Mouse (Mus musculus) CH12.LX (cell line): ENCODE measurements around the gene Popdc3. TPM values are rescaled to one million over a fixed set of nuclear protein-coding genes. Genes with fewer than 3 reads are reported as not detected.

ENCODE experiments used
- DNase-seq: peaks from one replicate; pipeline ENCODE4 v3.0.0-alpha.2; 2013; ENCODE audit errors: extremely low read depth
- H3K27ac ChIP-seq: 2 replicates; pipeline ENCODE4 v1.5.1; 2012; ENCODE audit warnings: low read depth, mild to moderate bottlenecking, control low read depth, moderate library complexity; ENCODE audit not compliant: insufficient read depth
- H3K27me3 ChIP-seq: replicated peaks from 2 replicates; pipeline ENCODE3; 2012; ENCODE audit warnings: inconsistent platforms
- H3K36me3 ChIP-seq, 2 experiments: replicated peaks in 1 of 2; 2 replicates each; pipeline versions ENCODE3 to v1.6.1; 2012; ENCODE audit warnings: inconsistent platforms in 1 of 2, low read length in 1 of 2, mild to moderate bottlenecking in 1 of 2, mixed read lengths in 1 of 2, moderate library complexity in 1 of 2; ENCODE audit not compliant: control insufficient read depth in 1 of 2, insufficient read depth in 1 of 2
- H3K4me1 ChIP-seq, 2 experiments: 2 replicates each; pipeline ENCODE4 v1.6.1; 2012; ENCODE audit warnings: inconsistent platforms in 1 of 2, moderate library complexity in 1 of 2; ENCODE audit not compliant: insufficient read depth in 2 of 2, control insufficient read depth in 1 of 2
- H3K4me2 ChIP-seq: 2 replicates; pipeline ENCODE4 v1.6.1; 2012; ENCODE audit warnings: low read depth, mild to moderate bottlenecking, control low read depth; ENCODE audit not compliant: poor library complexity, insufficient read depth, severe bottlenecking
- H3K4me3 ChIP-seq, 3 experiments: fragments of 150-350 bp in 1 of 3; sonication (generic) in 1 of 3; replicated peaks in 1 of 3; 2 replicates each; pipeline versions ENCODE3 to v1.5.1; 2011 to 2012; ENCODE audit warnings: low read depth in 2 of 3, low read length in 2 of 3, mild to moderate bottlenecking in 2 of 3, moderate library complexity in 2 of 3, control low read depth in 1 of 3, improper control_type of control experiment in 1 of 3, inconsistent platforms in 1 of 3, mixed read lengths in 1 of 3; ENCODE audit not compliant: poor library complexity in 1 of 3
- H3K79me2 ChIP-seq: replicated peaks from 2 replicates; pipeline ENCODE4 v1.6.1; 2012; ENCODE audit warnings: mild to moderate bottlenecking, moderate library complexity; ENCODE audit not compliant: control insufficient read depth, poor library complexity, insufficient read depth, severe bottlenecking; ENCODE audit errors: extremely low read depth
- H3K9ac ChIP-seq: 2 replicates; pipeline ENCODE4 v1.6.1; 2012; ENCODE audit warnings: low read depth, mild to moderate bottlenecking, control low read depth, moderate library complexity; ENCODE audit not compliant: insufficient read depth
- H3K9me3 ChIP-seq: replicated peaks from 2 replicates; pipeline ENCODE3; 2012; ENCODE audit warnings: low read length, inconsistent platforms, mixed read lengths
- CHD1 ChIP-seq: IDR thresholded peaks from 2 replicates; pipeline ENCODE4 v1.6.1; 2012; ENCODE audit warnings: low read depth, low read length, improper control_type of control experiment, inconsistent platforms
- CTCF ChIP-seq, 2 experiments: IDR thresholded peaks in 1 of 2; conservative IDR thresholded peaks in 1 of 2; 2 replicates each; pipeline ENCODE4 v1.5.1; 2011 to 2012; ENCODE audit warnings: low read depth in 2 of 2, low read length in 2 of 2, improper control_type of control experiment in 1 of 2, inconsistent platforms in 1 of 2, mild to moderate bottlenecking in 1 of 2, moderate library complexity in 1 of 2
- E2F4 ChIP-seq: IDR thresholded peaks from 2 replicates; pipeline ENCODE4 v1.6.1; 2011; ENCODE audit warnings: low read depth, low read length, improper control_type of control experiment; ENCODE audit not compliant: insufficient replicate concordance
- ELF1 ChIP-seq: IDR thresholded peaks from 2 replicates; pipeline ENCODE4 v1.6.1; 2014; ENCODE audit warnings: low read depth, mild to moderate bottlenecking, inconsistent platforms, low read length, improper control_type of control experiment
- EP300 ChIP-seq: IDR thresholded peaks from 2 replicates; pipeline ENCODE4 v1.6.1; 2011; ENCODE audit warnings: low read length, improper control_type of control experiment
- HCFC1 ChIP-seq: IDR thresholded peaks from 2 replicates; pipeline ENCODE4 v1.6.1; 2012; ENCODE audit warnings: low read depth, mild to moderate bottlenecking, inconsistent platforms, low read length, improper control_type of control experiment
- IRF4 ChIP-seq: IDR thresholded peaks from 2 replicates; pipeline ENCODE4 v1.6.1; 2014; ENCODE audit warnings: low read depth, mild to moderate bottlenecking, inconsistent platforms, low read length, improper control_type of control experiment
- JUN ChIP-seq: IDR thresholded peaks from 2 replicates; pipeline ENCODE4 v1.6.1; 2011; ENCODE audit warnings: low read depth, mild to moderate bottlenecking, low read length, improper control_type of control experiment, moderate library complexity; ENCODE audit not compliant: insufficient read depth
- NELFE ChIP-seq: IDR thresholded peaks from 2 replicates; pipeline ENCODE4 v1.6.1; 2011; ENCODE audit warnings: low read depth, low read length, improper control_type of control experiment
- RAD21 ChIP-seq: IDR thresholded peaks from 2 replicates; pipeline ENCODE4 v1.6.1; 2011; ENCODE audit warnings: low read depth, mild to moderate bottlenecking, low read length, improper control_type of control experiment, moderate library complexity
- ZKSCAN1 ChIP-seq: IDR thresholded peaks from 2 replicates; pipeline ENCODE4 v1.6.1; 2012; ENCODE audit warnings: low read depth, inconsistent platforms, low read length, improper control_type of control experiment, borderline replicate concordance
- dilution Hi-C: fragments of 300-500 bp; cut with MboI; formaldehyde crosslinking; loops from 2 replicates; pipeline ENCODE4 v1.14.3; 2020; ENCODE audit warnings: low sequenced_read_pairs; ENCODE audit not compliant: extremely low pct_unique_long_range_greater_than_20kb, extremely low pct_ligation_motif_present
- in situ Hi-C: fragments of 300-500 bp; cut with MboI; formaldehyde crosslinking; loops from 3 replicates; pipeline ENCODE4 v1.14.3; 2019; ENCODE audit warnings: low sequenced_read_pairs, low pct_ligation_motif_present, low pct_unique_long_range_greater_than_20kb, mixed read lengths
- polyA plus RNA-seq: library from polyadenylated mRNA; unstranded; fragments of >175 nt; gene quantifications from 2 replicates; pipeline ENCODE4 v1.2.1, GENCODE M21; 2012; ENCODE audit warnings: low read depth; ENCODE audit not compliant: insufficient read length
- total RNA-seq, 2 experiments: library from RNA; depleted of rRNA; stranded (reverse); fragments of 300-350 nt in 1 of 2; fragments of >200 nt in 1 of 2; gene quantifications; 2 replicates each; pipeline ENCODE4 v1.2.3; 2012 to 2014

The Popdc3 gene
- total and polyA plus RNA-seq, 3 experiments, result 0.04 to 0.24 (median 0.24) TPM

GRCm38 (mm10) chr10:45146821-45147220 is 31.1 kb upstream of the Popdc3 start:
- in situ Hi-C loops, result loop anchor here (25.0 kb wide), 1 partner anchor 215 kb away; no protein-coding TSS in a partner anchor
- Histone ChIP-seq H3K27ac (no peak overlapping the region), H3K79me2 (no peaks in the 10 kb centered on the region; the same call in 1 of the 2 replicates), H3K9me3 (no peaks in the 10 kb centered on the region)
- TF ChIP-seq CTCF (conservative IDR thresholded peaks at IDR 0.05 in 1 of 2, IDR thresholded peaks at IDR 0.05 in 1 of 2; ENCODE audit: low read depth in 2 of 2, low read length in 2 of 2), result no peak
- no peak for TF ChIP-seq NELFE
- TF ChIP-seq, all 38 proteins: peak for 0
- H3K4me3 ChIP-seq, result no peak overlapping the region
- H3K4me1 ChIP-seq, result no peaks in the 10 kb centered on the region
- H3K4me2 ChIP-seq, result no peak overlapping the region
- no peaks in the 10 kb centered on the region for H3K27me3 ChIP-seq
- H3K9ac ChIP-seq, result no peak overlapping the region
- dilution Hi-C loops, result no loop called here
- no peak for DNase-seq
- H3K36me3 ChIP-seq, result peaks cover 37 to 91% of the 10 kb centered on the region in 2 experiments

GRCm38 (mm10) chr10:45151137-45151536 is 26.8 kb upstream of the Popdc3 start:
- no peak for TF ChIP-seq RAD21
- no peak for TF ChIP-seq EP300
- no peak for TF ChIP-seq JUN
- TF ChIP-seq ELF1, result no peak
- TF ChIP-seq IRF4, result no peak
- TF ChIP-seq HCFC1, result no peak
- no peak for TF ChIP-seq CHD1

GRCm38 (mm10) chr10:45151771-45152692 is 25.9 kb upstream of the Popdc3 start:
- dilution Hi-C loops (no loop called here), in situ Hi-C loops (no loop called here)
- no peak for DNase-seq
- H3K36me3 ChIP-seq, result peaks cover 68 to 98% of the 10 kb centered on the region in 2 experiments
- no peaks in the 10 kb centered on the region for H3K27me3 ChIP-seq
- no peaks in the 10 kb centered on the region for H3K4me1 ChIP-seq
- H3K4me3 ChIP-seq, result no peak overlapping the region
- no peak overlapping the region for H3K27ac ChIP-seq
- no peak overlapping the region for H3K9ac ChIP-seq
- TF ChIP-seq ZKSCAN1, result no peak
- no peak for TF ChIP-seq E2F4
- H3K79me2 ChIP-seq, result no peaks in the 10 kb centered on the region
- no peaks in the 10 kb centered on the region for H3K9me3 ChIP-seq
- no peak overlapping the region for H3K4me2 ChIP-seq

More at GRCm38 (mm10) chr10:45151137-45151536, 26.8 kb upstream of the Popdc3 start:
- DNase-seq, result no peak
- Histone ChIP-seq H3K4me2 (no peak overlapping the region), H3K36me3 (peaks cover 68 to 99% of the 10 kb centered on the region in 2 experiments), H3K27ac (no peak overlapping the region), H3K9me3 (no peaks in the 10 kb centered on the region), H3K27me3 (no peaks in the 10 kb centered on the region), H3K9ac (no peak overlapping the region), H3K79me2 (no peaks in the 10 kb centered on the region), H3K4me3 (no peak overlapping the region), H3K4me1 (no peaks in the 10 kb centered on the region)
- dilution Hi-C loops (no loop called here), in situ Hi-C loops (no loop called here)
